Mouse (Mus musculus) lung, adult 2 months (tissue): ENCODE measurements at regions not wholly inside any gene's neighbourhood (a gene's known extent, or its start where the extent isn't known, plus 50 kb on each side); places are given as distances from the start of the nearest gene placed in this dataset.

Experiments
- CTCF ChIP-seq: fragments of 200-500 bp; IDR thresholded peaks from 2 replicates; pipeline ENCODE4 v1.5.1; 2011; ENCODE audit warnings: mild to moderate bottlenecking, low read length, control low read depth; ENCODE audit not compliant: insufficient read depth
- POLR2A ChIP-seq: fragments of 200-500 bp; IDR thresholded peaks from 2 replicates; pipeline ENCODE4 v1.6.1; 2011; ENCODE audit warnings: low read depth, mild to moderate bottlenecking, control low read depth, low read length, borderline replicate concordance; ENCODE audit errors: extremely low read depth

GRCm38 (mm10) chr8:26350616-26351015 lies 231.3 kb downstream of the Gm45692 start:
- TF ChIP-seq CTCF (no peak), POLR2A (no peak)
